ENCODE assay signal across 8 mouse cellular contexts in genomic region chr2:121571780-121572179, GRCm38 (mm10).
DNase-seq lines count a peak whose midpoint lies in the region; ATAC-seq and TF ChIP-seq lines count a peak whose summit lies in the region.

No protein-coding gene starts in this region.

- no peaks in the 10 kb centered on the region for H3K9me3 ChIP-seq in embryonic facial prominence, embryonic 12.5 days
- H3K9me3 ChIP-seq in limb, embryonic 11.5 days (ENCODE audit: control insufficient read depth, low read length): no peaks in the 10 kb centered on the region
- H3K9me3 ChIP-seq in midbrain, embryonic 16.5 days (replicated peaks; ENCODE audit: control insufficient read depth, low read length, poor library complexity, severe bottlenecking): no peaks in the 10 kb centered on the region

- no peaks in the 10 kb centered on the region for H3K79me2 ChIP-seq in heart, adult 2 months (replicated peaks; ENCODE audit: control insufficient read depth, insufficient read depth, low read length)

- H3K27ac ChIP-seq in embryonic facial prominence, embryonic 12.5 days: no peak overlapping the region
- no peak overlapping the region for H3K27ac ChIP-seq in heart, adult 2 months
- no peak overlapping the region for H3K27ac ChIP-seq in limb, embryonic 11.5 days (replicated peaks; ENCODE audit: low read depth, low read length)
- no peak overlapping the region for H3K27ac ChIP-seq in midbrain, embryonic 16.5 days (ENCODE audit: low read length)

- DNase-seq in B cell, adult 2 months: peak; percentile 81 to 83
- DNase-seq in adrenal gland, postnatal 36 days: peak; percentile 77 to 85
- DNase-seq in heart, adult 2 months: peak; percentile 74 to 78
- peak; percentile 57 to 78 for DNase-seq in kidney, adult 8-10 months
- DNase-seq in limb, embryonic 11.5 days (ENCODE audit: low spot score): peak; percentile 89
- peak; percentile 64 to 79 for DNase-seq in spleen, postnatal 10 days (ENCODE audit: low spot score in 2 of 2)

- H3K27me3 ChIP-seq in embryonic facial prominence, embryonic 12.5 days: no peaks in the 10 kb centered on the region
- H3K27me3 ChIP-seq in heart, adult 2 months (ENCODE audit: control insufficient read depth, insufficient read depth, low read length): no peaks in the 10 kb centered on the region
- no peaks in the 10 kb centered on the region for H3K27me3 ChIP-seq in limb, embryonic 11.5 days (ENCODE audit: control insufficient read depth, insufficient read depth, low read length)
- H3K27me3 ChIP-seq in midbrain, embryonic 16.5 days (ENCODE audit: control insufficient read depth, insufficient read depth, low read depth, low read length): no peaks in the 10 kb centered on the region

- H3K9ac ChIP-seq in embryonic facial prominence, embryonic 12.5 days: no peak overlapping the region
- no peak overlapping the region for H3K9ac ChIP-seq in heart, adult 2 months (ENCODE audit: low read depth, low read length)
- no peak overlapping the region for H3K9ac ChIP-seq in limb, embryonic 11.5 days (ENCODE audit: low read length)
- H3K9ac ChIP-seq in midbrain, embryonic 16.5 days (ENCODE audit: low read depth, low read length): no peak overlapping the region

- 19% methylated on average over 7 of the region's 7 CpGs for WGBS in embryonic facial prominence, embryonic 12.5 days
- WGBS in heart, adult 2 months: 12% methylated on average over 7 of the region's 7 CpGs
- 16% methylated on average over 7 of the region's 7 CpGs for WGBS in limb, embryonic 11.5 days
- WGBS in midbrain, embryonic 16.5 days: 18% methylated on average over 7 of the region's 7 CpGs

- intact Hi-C loops in heart, adult 2 months (cut with DNase I): loop anchor here (1.0 kb wide), 2 partner anchors 124 to 261 kb away; no protein-coding TSS in a partner anchor

- TF ChIP-seq CTCF in heart, adult 2 months (IDR thresholded peaks at IDR 0.05): peak; percentile 94

- no peak overlapping the region for H3K4me2 ChIP-seq in embryonic facial prominence, embryonic 12.5 days (replicated peaks)
- no peak overlapping the region for H3K4me2 ChIP-seq in limb, embryonic 11.5 days (ENCODE audit: low read depth, severe bottlenecking)
- no peak overlapping the region for H3K4me2 ChIP-seq in midbrain, embryonic 16.5 days (ENCODE audit: low read length)

- ATAC-seq in embryonic facial prominence, embryonic 12.5 days (ENCODE audit: insufficient number of reproducible peaks, insufficient read depth, low FRiP score, low TSS enrichment): peak; percentile 77; the same call in 1 of the 2 replicates
- ATAC-seq in limb, embryonic 11.5 days (ENCODE audit: insufficient number of reproducible peaks, low FRiP score, low TSS enrichment, low read depth): peak; percentile 69
- peak; percentile 88 for ATAC-seq in midbrain, embryonic 16.5 days

- TF ChIP-seq POLR2A in heart, adult 2 months (IDR thresholded peaks at IDR 0.05; ENCODE audit: insufficient read depth, low read depth, low read length): no peak

- H3K4me1 ChIP-seq in embryonic facial prominence, embryonic 12.5 days: 0 out of 2 replicates have a peak, but pooled peaks cover 8% of the 10 kb centered on the region
- H3K4me1 ChIP-seq in heart, adult 2 months (ENCODE audit: control insufficient read depth, insufficient read depth, low read length): peaks cover 2% of the 10 kb centered on the region
- no peaks in the 10 kb centered on the region for H3K4me1 ChIP-seq in limb, embryonic 11.5 days (ENCODE audit: control insufficient read depth, insufficient read depth, low read length)
- no peaks in the 10 kb centered on the region for H3K4me1 ChIP-seq in midbrain, embryonic 16.5 days (ENCODE audit: control insufficient read depth, insufficient read depth, low read length)

- TF ChIP-seq EP300 in heart, adult 2 months (IDR thresholded peaks at IDR 0.05; ENCODE audit: insufficient read depth, low read depth, low read length): peak; percentile 91

- no peak overlapping the region for H3K4me3 ChIP-seq in embryonic facial prominence, embryonic 12.5 days
- H3K4me3 ChIP-seq in heart, adult 2 months: no peak overlapping the region
- no peak overlapping the region for H3K4me3 ChIP-seq in limb, embryonic 11.5 days (ENCODE audit: low read depth, low read length)
- H3K4me3 ChIP-seq in midbrain, embryonic 16.5 days (ENCODE audit: low read depth, low read length): no peak overlapping the region

- no peaks in the 10 kb centered on the region for H3K36me3 ChIP-seq in embryonic facial prominence, embryonic 12.5 days
- H3K36me3 ChIP-seq in heart, adult 2 months (ENCODE audit: control insufficient read depth, insufficient read depth, low read length): no peaks in the 10 kb centered on the region
- H3K36me3 ChIP-seq in limb, embryonic 11.5 days (ENCODE audit: control insufficient read depth, insufficient read depth, low read length): no peaks in the 10 kb centered on the region
- peaks cover 5% of the 10 kb centered on the region for H3K36me3 ChIP-seq in midbrain, embryonic 16.5 days (ENCODE audit: control insufficient read depth, insufficient read depth, low read length)
